Mouse (Mus musculus) skeletal muscle tissue, adult 2 months (tissue): ENCODE measurements around the gene Cacnb2.
A peak's percentile ranks its signal among the peaks of the same experiment; 100 is the strongest.

Source experiments
- DNase-seq: peaks from one replicate; pipeline ENCODE4 v3.0.0-alpha.2; 2012; ENCODE audit warnings: low read depth, low spot score

The Cacnb2 gene

DNA sequence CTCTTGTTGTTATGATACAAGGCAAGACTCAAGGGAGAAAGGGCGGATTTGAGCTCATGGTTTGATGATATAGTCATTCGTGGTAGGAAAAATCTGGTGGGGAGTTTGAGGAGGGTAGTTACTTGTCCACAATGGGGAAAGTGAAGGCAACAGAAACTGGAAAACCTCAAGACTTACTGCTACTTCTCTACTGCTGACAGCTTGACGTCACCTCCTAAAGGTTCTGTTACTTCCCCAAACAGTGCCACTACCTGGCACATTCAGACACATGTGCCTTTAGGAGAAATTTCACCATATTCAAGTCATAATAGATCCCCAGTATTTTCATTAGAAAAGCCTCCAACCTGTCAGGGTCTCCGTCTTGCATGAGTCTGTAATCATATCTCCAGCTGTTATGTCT, 167.7 kb downstream of the Cacnb2 start:
- DNase-seq: no peak

DNA sequence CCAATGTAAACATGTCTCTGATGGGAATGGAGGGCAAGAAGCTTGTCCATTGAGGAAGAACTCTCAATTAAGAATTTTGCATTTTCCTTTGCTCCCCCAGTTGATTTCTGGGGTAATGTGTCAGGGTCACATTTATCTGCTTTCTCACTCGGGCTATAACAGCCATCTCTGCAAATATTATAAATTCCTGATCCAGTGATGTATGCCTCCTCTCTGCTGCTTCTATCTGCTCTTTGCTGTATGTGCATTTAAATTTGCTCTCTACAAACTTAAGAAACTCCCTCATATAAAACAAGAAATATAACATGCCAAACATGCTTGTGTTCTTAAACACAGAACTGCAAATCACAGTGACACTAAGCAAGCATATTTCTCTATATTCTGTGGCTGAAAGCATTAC, 171.5 kb downstream of the Cacnb2 start:
- no peak for DNase-seq

- no peak for DNase-seq
Observed at GRCm38 (mm10) chr2:14774857-14775495, 172.1 kb downstream of the Cacnb2 start.

GRCm38 (mm10) chr2:14787983-14788382, 185.1 kb downstream of the Cacnb2 start:
- no peak for DNase-seq

DNA sequence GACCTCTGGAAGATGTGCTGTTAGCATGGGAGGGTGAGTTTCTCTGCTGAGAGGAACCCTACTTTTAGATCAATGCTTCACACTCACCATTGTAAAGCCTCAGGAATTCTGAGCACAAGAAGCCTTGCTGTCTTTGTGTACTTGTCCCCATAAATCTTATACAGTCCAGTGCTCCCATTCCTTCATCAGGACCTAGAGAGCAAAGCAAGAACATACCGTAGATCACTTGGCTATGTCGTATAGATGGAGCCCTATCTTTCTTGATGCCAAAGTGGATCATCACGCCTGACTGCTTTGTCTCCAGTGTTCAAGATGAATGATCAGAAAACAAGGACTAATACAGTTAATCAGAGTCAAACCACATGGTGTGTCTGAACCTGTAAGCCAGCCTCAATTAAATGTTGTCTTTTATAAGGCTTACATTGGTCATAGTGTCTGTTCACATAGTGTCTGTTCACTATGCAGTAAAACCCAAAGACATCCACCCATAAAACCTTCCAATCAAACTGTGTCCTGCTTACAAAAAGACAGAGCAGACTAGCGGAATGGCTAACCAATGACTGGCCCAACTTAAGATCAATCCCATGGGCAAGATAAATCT, 198.7 kb downstream of the Cacnb2 start:
- DNase-seq: no peak

- peak; percentile 8 for DNase-seq
Observed at GRCm38 (mm10) chr2:14807650-14808347, 204.9 kb downstream of the Cacnb2 start.

- no peak for DNase-seq
Observed at GRCm38 (mm10) chr2:14814977-14815376, 212.1 kb downstream of the Cacnb2 start.

DNA sequence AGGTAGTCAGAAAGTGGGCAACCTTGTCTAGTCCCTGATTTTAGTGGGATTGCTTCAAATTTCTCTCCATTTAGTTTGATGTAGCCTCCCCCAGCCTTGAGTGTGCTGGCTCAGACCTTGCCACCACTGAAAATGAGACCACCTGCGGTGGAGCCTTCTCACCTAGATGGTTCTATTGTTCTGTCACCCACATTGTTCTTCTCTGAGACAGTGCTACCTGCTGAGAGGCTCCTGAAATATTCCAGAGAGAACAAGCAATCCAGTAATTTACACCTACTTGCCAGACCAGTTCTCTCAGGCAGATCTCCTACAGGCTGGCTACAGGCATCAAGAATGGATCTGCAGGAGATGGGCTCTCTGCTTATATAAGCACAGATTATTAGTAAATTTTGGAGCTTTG, 215.8 kb downstream of the Cacnb2 start:
- DNase-seq: no peak

GRCm38 (mm10) chr2:14820946-14821345, 218.1 kb downstream of the Cacnb2 start:
- no peak for DNase-seq

GRCm38 (mm10) chr2:14823105-14823504, 220.2 kb downstream of the Cacnb2 start:
- DNase-seq: no peak

- peak; percentile 14 for DNase-seq
Observed at GRCm38 (mm10) chr2:14823816-14824348, 221.0 kb downstream of the Cacnb2 start.

DNA sequence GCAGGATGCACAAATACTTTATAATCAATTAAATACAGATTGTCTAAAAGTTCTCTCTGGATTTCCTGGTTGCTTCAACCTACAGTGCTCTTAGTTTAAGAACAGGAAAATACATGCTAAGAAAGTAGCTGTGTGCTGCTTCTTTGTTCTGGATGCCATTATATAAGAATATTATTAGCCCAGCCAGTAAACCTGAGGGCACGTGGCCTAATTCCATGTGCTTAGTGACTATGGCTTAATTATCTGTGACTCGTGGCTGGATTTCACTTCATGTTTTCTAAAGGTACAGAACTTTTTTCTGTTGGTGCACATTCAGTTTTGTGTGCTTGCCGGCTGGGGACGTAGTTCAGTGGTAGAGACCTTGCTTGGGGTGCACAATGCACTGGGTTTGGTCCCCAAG, 222.3 kb downstream of the Cacnb2 start:
- DNase-seq: no peak

DNA sequence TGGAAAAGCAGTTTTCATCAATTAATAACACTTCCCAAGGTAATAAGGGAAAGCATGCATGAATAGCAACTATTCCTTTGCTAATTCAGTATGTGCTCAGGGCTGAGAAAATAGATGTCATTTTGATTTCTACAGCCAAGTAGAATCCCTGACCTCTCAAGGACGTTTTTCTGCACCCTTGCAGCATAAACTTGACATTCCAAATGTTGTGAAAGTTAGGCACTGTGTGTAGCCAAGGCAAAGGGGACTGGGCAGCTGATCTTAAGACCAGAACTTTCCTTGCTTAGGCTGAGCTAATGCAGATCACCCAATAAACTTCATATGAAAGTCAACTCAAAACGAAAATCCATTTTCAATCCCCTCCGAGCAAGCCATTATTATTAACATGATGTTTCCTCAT, 226.6 kb downstream of the Cacnb2 start:
- DNase-seq: no peak

DNA sequence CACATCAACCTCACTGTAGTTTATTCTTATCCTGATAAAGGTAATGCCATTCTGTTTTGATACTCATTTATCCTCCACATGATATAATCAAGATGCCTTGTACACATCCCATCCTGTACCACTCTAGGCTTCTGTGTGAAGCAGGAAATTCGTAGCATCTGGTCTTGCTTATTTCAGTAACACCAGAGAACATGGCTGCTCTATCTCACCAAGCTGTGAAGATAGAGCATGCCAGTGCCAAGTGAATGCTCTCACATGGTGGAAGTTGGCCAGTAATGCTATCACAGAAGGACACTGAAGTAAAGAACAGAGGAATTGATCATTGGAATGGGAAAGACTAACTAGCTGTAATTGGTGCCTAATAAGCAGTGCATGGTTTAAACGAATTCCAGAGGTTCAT, 228.4 kb downstream of the Cacnb2 start:
- DNase-seq: no peak

- no peak for DNase-seq
Observed at GRCm38 (mm10) chr2:14834700-14835317, 231.9 kb downstream of the Cacnb2 start.

DNA sequence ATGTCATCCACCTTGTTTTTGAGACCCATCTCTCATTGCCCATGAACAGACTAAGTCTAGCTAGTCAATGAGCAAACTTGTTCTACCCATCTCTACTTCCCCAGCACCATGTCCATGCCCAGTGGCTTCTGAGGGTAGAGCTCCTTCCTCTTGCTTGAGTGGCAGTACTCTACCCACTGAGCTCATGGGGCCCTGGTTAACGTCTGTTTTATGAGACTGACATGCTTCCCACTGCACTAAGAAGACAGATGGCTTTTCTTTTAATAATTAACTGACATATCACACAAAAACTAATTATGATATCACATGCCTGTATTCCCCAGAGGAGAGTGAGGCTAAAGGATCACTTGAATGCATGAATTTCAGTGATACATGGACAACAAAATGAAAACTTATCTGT, 238.4 kb downstream of the Cacnb2 start:
- DNase-seq: no peak

- no peak for DNase-seq
Observed at GRCm38 (mm10) chr2:14846727-14847126, 243.8 kb downstream of the Cacnb2 start.

DNA sequence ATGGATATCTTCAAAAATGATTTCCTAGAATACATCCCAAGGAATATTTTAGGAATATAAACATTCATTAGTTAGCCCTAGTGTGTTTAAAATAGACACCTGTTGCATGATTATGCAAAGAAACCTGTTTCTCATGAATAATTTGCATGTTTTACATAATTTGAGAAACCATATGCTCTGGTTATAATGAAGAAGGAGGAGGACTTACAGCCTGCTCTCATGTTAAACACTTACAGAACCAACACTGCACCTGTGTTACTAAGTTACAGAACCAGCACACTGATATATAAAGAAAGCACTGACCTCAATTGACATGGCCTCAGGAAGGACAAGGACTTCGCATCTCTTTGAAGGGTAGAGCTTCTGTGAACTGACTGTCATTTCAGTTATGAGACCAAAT, 244.3 kb downstream of the Cacnb2 start:
- DNase-seq: no peak

- DNase-seq: no peak
Observed at GRCm38 (mm10) chr2:14850831-14851230, 247.9 kb downstream of the Cacnb2 start.

GRCm38 (mm10) chr2:14851383-14851782, 248.5 kb downstream of the Cacnb2 start:
- DNase-seq: no peak

GRCm38 (mm10) chr2:14854054-14854453, 251.2 kb downstream of the Cacnb2 start:
- DNase-seq: no peak

GRCm38 (mm10) chr2:14858301-14858700, 255.4 kb downstream of the Cacnb2 start:
- DNase-seq: no peak
